In genomic region chr10:40713018-40713608, GRCm38 (mm10) we compare ENCODE assay signal across 9 mouse cellular contexts. TPM values are rescaled to one million over a fixed set of nuclear protein-coding genes. Genes with fewer than 3 reads are reported as not detected.
DNase-seq lines count a peak whose midpoint lies in the region; ATAC-seq and TF ChIP-seq lines count a peak whose summit lies in the region.
"Had no signal": no experiment of that assay in that cellular context is flagged by ENCODE, and none has a peak within 500 bp of the region (broad histone marks: within the 10 kb centered on the region; RNA-seq: fewer than 3 reads in every experiment).

No protein-coding gene starts in this region.

- in situ Hi-C loops in Patski (cut with MboI; ENCODE audit: low pct_unique_long_range_greater_than_20kb) = no loop called here

- no peaks in the 10 kb centered on the region for H3K36me3 ChIP-seq in heart, embryonic 12.5 days
- H3K36me3 ChIP-seq in hindbrain, embryonic 16.5 days (ENCODE audit: control insufficient read depth, insufficient read depth, low read length) = no peaks in the 10 kb centered on the region

- H3K4me1 ChIP-seq in heart, embryonic 12.5 days (replicated peaks) = peaks cover 9% of the 10 kb centered on the region
- no peaks in the 10 kb centered on the region for H3K4me1 ChIP-seq in hindbrain, embryonic 16.5 days (ENCODE audit: control insufficient read depth, insufficient read depth, low read depth, low read length)

- ATAC-seq in heart, embryonic 12.5 days (ENCODE audit: insufficient number of reproducible peaks, low FRiP score) = peak; percentile 29; the same call in 1 of the 2 replicates
- ATAC-seq in Patski = peak; percentile 44
- ATAC-seq in hindbrain, embryonic 16.5 days = peak; percentile 71

- no peak overlapping the region for H3K9ac ChIP-seq in heart, embryonic 12.5 days
- no peak overlapping the region for H3K9ac ChIP-seq in hindbrain, embryonic 16.5 days (ENCODE audit: low read depth, low read length)

- CTCF ChIA-PET in Patski (lab: Charles Lee) = no interaction called here

- H3K4me2 ChIP-seq in heart, embryonic 12.5 days = no peak overlapping the region
- no peak overlapping the region for H3K4me2 ChIP-seq in hindbrain, embryonic 16.5 days (ENCODE audit: low read length)

- no peak for TF ChIP-seq CTCF in Patski (IDR thresholded peaks at IDR 0.05)
- no peak for TF ChIP-seq CTCF in gastrocnemius, adult 2 months (IDR thresholded peaks at IDR 0.05)

- H3K27me3 ChIP-seq in heart, embryonic 12.5 days (replicated peaks) = no peaks in the 10 kb centered on the region
- no peaks in the 10 kb centered on the region for H3K27me3 ChIP-seq in Patski
- H3K27me3 ChIP-seq in hindbrain, embryonic 16.5 days (replicated peaks; ENCODE audit: control insufficient read depth, insufficient read depth, low read length) = no peaks in the 10 kb centered on the region

- intact Hi-C loops in heart, postnatal 10 days (cut with DNase I) = no loop called here
- intact Hi-C loops in gastrocnemius, adult 2 months (cut with DNase I) = no loop called here
- intact Hi-C loops in gastrocnemius, postnatal 14 days (cut with DNase I; ENCODE audit: low total_unique reads) = no loop called here

- no peaks in the 10 kb centered on the region for H3K9me3 ChIP-seq in heart, embryonic 12.5 days (replicated peaks)
- H3K9me3 ChIP-seq in hindbrain, embryonic 16.5 days (ENCODE audit: control insufficient read depth, low read length) = no peaks in the 10 kb centered on the region

- H3K27ac ChIP-seq in heart, embryonic 12.5 days (ENCODE audit: poor library complexity, severe bottlenecking) = no peak overlapping the region
- H3K27ac ChIP-seq in hindbrain, embryonic 16.5 days (ENCODE audit: low read depth, low read length) = no peak overlapping the region
- H3K27ac ChIP-seq in gastrocnemius, adult 2 months = no peak overlapping the region

- no peak for DNase-seq in heart, postnatal 10 days
- peak; percentile 39 for DNase-seq in Patski (ENCODE audit: low read depth, low spot score)
- peak; percentile 12 for DNase-seq in lung, postnatal 25 days (ENCODE audit: low spot score)
- DNase-seq in thymus, postnatal 25 days = peak; percentile 9
- DNase-seq in gastrocnemius, adult 2 months = no peak
- DNase-seq in gastrocnemius, postnatal 14 days = no peak

- no peak overlapping the region for H3K4me3 ChIP-seq in heart, embryonic 12.5 days
- no peak overlapping the region for H3K4me3 ChIP-seq in hindbrain, embryonic 16.5 days (ENCODE audit: low read length)
- H3K4me3 ChIP-seq in gastrocnemius, adult 2 months = no peak overlapping the region

- POLR2A ChIA-PET in Patski (lab: Charles Lee) = no interaction called here

- 33% methylated on average over 9 of the region's 9 CpGs for WGBS in heart, embryonic 12.5 days
- WGBS in hindbrain, embryonic 16.5 days = 37% methylated on average over 9 of the region's 9 CpGs

RNA-seq across cellular contexts. Expression of gene Mettl24, which starts 30.0 kb away (rescaled TPM):
- 2.5 and 3.0 TPM in 2 replicates for polyA plus RNA-seq in heart, embryonic 12.5 days (2016; fragmentation: Nextera tagmentation; extraction: Ambion mirVana)
- 1 to 10 TPM; 1.9 to 2.3 TPM for total RNA-seq in heart, postnatal 10 days (2021)
- not detected for polyA plus RNA-seq in Patski (2021)
- 0.84 and 0.94 TPM in 2 replicates for polyA plus RNA-seq in hindbrain, embryonic 16.5 days (2015; fragmentation: Nextera tagmentation; extraction: Ambion mirVana)
- under 1 TPM; 0.31 to 0.86 TPM for total RNA-seq in gastrocnemius, adult 2 months (2021)
- total RNA-seq in gastrocnemius, postnatal 14 days (2021) = 1 to 10 TPM in 1 of 2 experiments, under 1 TPM in 1; 0.88 to 1.1 TPM
- total RNA-seq: neutrophil, adult 5-6 weeks had no signal

Comparison
In these comparisons a context has a peak if more than half of its experiments do, and no peak if none do; other contexts are left out.
1. DNase-seq: peak in Patski (single experiment), lung, postnatal 25 days (single experiment) and thymus, postnatal 25 days (single experiment); none in heart, postnatal 10 days (0 of 2), gastrocnemius, adult 2 months (single experiment) and gastrocnemius, postnatal 14 days (single experiment).
2. Peak in every context shown above with its lines, with median percentiles within 50 percentile points of each other: ATAC-seq.